Mouse (Mus musculus): ENCODE results near the gene Dexi. TPM values are rescaled to one million over a fixed set of nuclear protein-coding genes. Genes with fewer than 3 reads are reported as not detected.

The Dexi gene
- 2.9 and 6.7 TPM in 2 replicates for polyA plus RNA-seq (2015; fragmentation: Nextera tagmentation; extraction: Ambion mirVana)

- peak within 1 kb of the TSS; percentile 84 for H3K27ac ChIP-seq (ENCODE audit: low read length)
- H3K27me3 ChIP-seq (replicated peaks; ENCODE audit: control insufficient read depth, insufficient read depth, low read length): no peaks in the 10 kb centered on the region
- H3K4me3 ChIP-seq (ENCODE audit: low read length): peak within 1 kb of the TSS; percentile 84
- peak within 1 kb of the TSS; percentile 89 for H3K9ac ChIP-seq (ENCODE audit: low read depth, low read length)
- no peaks in the 10 kb centered on the region for H3K36me3 ChIP-seq (ENCODE audit: control insufficient read depth, insufficient read depth, low read length)
- H3K4me2 ChIP-seq (ENCODE audit: low read depth, low read length): peak within 1 kb of the TSS; percentile 91
- under 1% methylated on average over 56 of the region's 61 CpGs for WGBS
- peak; percentile 95 for ATAC-seq
- peaks cover 31% of the 10 kb centered on the region for H3K4me1 ChIP-seq (ENCODE audit: control insufficient read depth, insufficient read depth, low read length)
- H3K9me3 ChIP-seq (ENCODE audit: control insufficient read depth, low read length): no peaks in the 10 kb centered on the region
Measured at GRCm38 (mm10) chr16:10542698-10543365, at the start of gene Dexi. Gene Dexi (minus strand): TSS chr16:10543054.

GRCm38 (mm10) chr16:10586546-10586945, 43.7 kb upstream of the Dexi start:
- Histone ChIP-seq H3K4me3 (ENCODE audit: low read length) (no peak overlapping the region), H3K9me3 (ENCODE audit: control insufficient read depth, low read length) (no peaks in the 10 kb centered on the region), H3K9ac (ENCODE audit: low read depth, low read length) (no peak overlapping the region), H3K27me3 (replicated peaks; ENCODE audit: control insufficient read depth, insufficient read depth, low read length) (no peaks in the 10 kb centered on the region), H3K27ac (ENCODE audit: low read length) (no peak overlapping the region), H3K4me1 (ENCODE audit: control insufficient read depth, insufficient read depth, low read length) (no peaks in the 10 kb centered on the region), H3K36me3 (ENCODE audit: control insufficient read depth, insufficient read depth, low read length) (no peaks in the 10 kb centered on the region), H3K4me2 (ENCODE audit: low read depth, low read length) (no peak overlapping the region)
- no peak for ATAC-seq
- WGBS: 75% methylated on average over 3 of the region's 3 CpGs

- ATAC-seq: no peak
- 80% methylated on average over 1 of the region's 1 CpGs for WGBS
- no peak overlapping the region for H3K27ac ChIP-seq (ENCODE audit: low read length)
Measured at GRCm38 (mm10) chr16:10585165-10585564, 42.3 kb upstream of the Dexi start.

GRCm38 (mm10) chr16:10581234-10581898, 38.5 kb upstream of the Dexi start:
- Histone ChIP-seq H3K4me3 (ENCODE audit: low read length) (no peak overlapping the region), H3K4me1 (ENCODE audit: control insufficient read depth, insufficient read depth, low read length) (no peaks in the 10 kb centered on the region), H3K36me3 (ENCODE audit: control insufficient read depth, insufficient read depth, low read length) (no peaks in the 10 kb centered on the region), H3K4me2 (ENCODE audit: low read depth, low read length) (no peak overlapping the region), H3K27ac (ENCODE audit: low read length) (no peak overlapping the region), H3K9me3 (ENCODE audit: control insufficient read depth, low read length) (no peaks in the 10 kb centered on the region), H3K27me3 (replicated peaks; ENCODE audit: control insufficient read depth, insufficient read depth, low read length) (no peaks in the 10 kb centered on the region), H3K9ac (ENCODE audit: low read depth, low read length) (no peak overlapping the region)
- WGBS: 75% methylated on average over 2 of the region's 2 CpGs
- ATAC-seq: peak; percentile 92

More at GRCm38 (mm10) chr16:10585165-10585564, 42.3 kb upstream of the Dexi start:
- Histone ChIP-seq H3K4me3 (ENCODE audit: low read length) (no peak overlapping the region), H3K9ac (ENCODE audit: low read depth, low read length) (no peak overlapping the region), H3K4me2 (ENCODE audit: low read depth, low read length) (no peak overlapping the region), H3K36me3 (ENCODE audit: control insufficient read depth, insufficient read depth, low read length) (no peaks in the 10 kb centered on the region), H3K4me1 (ENCODE audit: control insufficient read depth, insufficient read depth, low read length) (no peaks in the 10 kb centered on the region), H3K9me3 (ENCODE audit: control insufficient read depth, low read length) (no peaks in the 10 kb centered on the region), H3K27me3 (replicated peaks; ENCODE audit: control insufficient read depth, insufficient read depth, low read length) (no peaks in the 10 kb centered on the region)

GRCm38 (mm10) chr16:10578376-10578775, 35.5 kb upstream of the Dexi start:
- H3K4me2 ChIP-seq (ENCODE audit: low read depth, low read length): no peak overlapping the region
- H3K27me3 ChIP-seq (replicated peaks; ENCODE audit: control insufficient read depth, insufficient read depth, low read length): no peaks in the 10 kb centered on the region
- H3K9ac ChIP-seq (ENCODE audit: low read depth, low read length): no peak overlapping the region
- no peak overlapping the region for H3K27ac ChIP-seq (ENCODE audit: low read length)
- no peaks in the 10 kb centered on the region for H3K9me3 ChIP-seq (ENCODE audit: control insufficient read depth, low read length)
- H3K36me3 ChIP-seq (ENCODE audit: control insufficient read depth, insufficient read depth, low read length): no peaks in the 10 kb centered on the region
- 49% methylated on average over 1 of the region's 1 CpGs for WGBS
- H3K4me1 ChIP-seq (ENCODE audit: control insufficient read depth, insufficient read depth, low read length): no peaks in the 10 kb centered on the region
- H3K4me3 ChIP-seq (ENCODE audit: low read length): no peak overlapping the region
- ATAC-seq: no peak

GRCm38 (mm10) chr16:10577548-10577947, 34.7 kb upstream of the Dexi start:
- H3K27me3 ChIP-seq (replicated peaks; ENCODE audit: control insufficient read depth, insufficient read depth, low read length): no peaks in the 10 kb centered on the region
- H3K9me3 ChIP-seq (ENCODE audit: control insufficient read depth, low read length): no peaks in the 10 kb centered on the region
- no peak overlapping the region for H3K4me3 ChIP-seq (ENCODE audit: low read length)
- H3K9ac ChIP-seq (ENCODE audit: low read depth, low read length): no peak overlapping the region
- H3K4me1 ChIP-seq (ENCODE audit: control insufficient read depth, insufficient read depth, low read length): no peaks in the 10 kb centered on the region
- H3K4me2 ChIP-seq (ENCODE audit: low read depth, low read length): no peak overlapping the region
- no peak overlapping the region for H3K27ac ChIP-seq (ENCODE audit: low read length)
- no peak for ATAC-seq
- WGBS: 70% methylated on average over 5 of the region's 5 CpGs
- H3K36me3 ChIP-seq (ENCODE audit: control insufficient read depth, insufficient read depth, low read length): no peaks in the 10 kb centered on the region

GRCm38 (mm10) chr16:10575915-10576314, 33.1 kb upstream of the Dexi start:
- ATAC-seq: no peak
- Histone ChIP-seq H3K27ac (ENCODE audit: low read length) (no peak overlapping the region), H3K4me3 (ENCODE audit: low read length) (no peak overlapping the region), H3K4me2 (ENCODE audit: low read depth, low read length) (no peak overlapping the region), H3K9ac (ENCODE audit: low read depth, low read length) (no peak overlapping the region), H3K9me3 (ENCODE audit: control insufficient read depth, low read length) (no peaks in the 10 kb centered on the region), H3K36me3 (ENCODE audit: control insufficient read depth, insufficient read depth, low read length) (no peaks in the 10 kb centered on the region), H3K4me1 (ENCODE audit: control insufficient read depth, insufficient read depth, low read length) (no peaks in the 10 kb centered on the region), H3K27me3 (replicated peaks; ENCODE audit: control insufficient read depth, insufficient read depth, low read length) (no peaks in the 10 kb centered on the region)
- WGBS: 93% methylated on average over 4 of the region's 4 CpGs

- Histone ChIP-seq H3K4me1 (ENCODE audit: control insufficient read depth, insufficient read depth, low read length) (no peaks in the 10 kb centered on the region), H3K9me3 (ENCODE audit: control insufficient read depth, low read length) (no peaks in the 10 kb centered on the region), H3K36me3 (ENCODE audit: control insufficient read depth, insufficient read depth, low read length) (no peaks in the 10 kb centered on the region), H3K4me2 (ENCODE audit: low read depth, low read length) (no peak overlapping the region), H3K9ac (ENCODE audit: low read depth, low read length) (no peak overlapping the region), H3K27ac (ENCODE audit: low read length) (no peak overlapping the region), H3K4me3 (ENCODE audit: low read length) (no peak overlapping the region), H3K27me3 (replicated peaks; ENCODE audit: control insufficient read depth, insufficient read depth, low read length) (no peaks in the 10 kb centered on the region)
- no peak for ATAC-seq
- WGBS: 83% methylated on average over 2 of the region's 2 CpGs
Measured at GRCm38 (mm10) chr16:10574936-10575335, 32.1 kb upstream of the Dexi start.

GRCm38 (mm10) chr16:10571820-10572219, 29.0 kb upstream of the Dexi start:
- 48% methylated on average over 2 of the region's 2 CpGs for WGBS
- no peak overlapping the region for H3K4me2 ChIP-seq (ENCODE audit: low read depth, low read length)
- H3K9ac ChIP-seq (ENCODE audit: low read depth, low read length): no peak overlapping the region
- H3K9me3 ChIP-seq (ENCODE audit: control insufficient read depth, low read length): no peaks in the 10 kb centered on the region
- H3K27ac ChIP-seq (ENCODE audit: low read length): no peak overlapping the region
- H3K4me3 ChIP-seq (ENCODE audit: low read length): no peak overlapping the region
- no peaks in the 10 kb centered on the region for H3K27me3 ChIP-seq (replicated peaks; ENCODE audit: control insufficient read depth, insufficient read depth, low read length)
- no peak for ATAC-seq
- no peaks in the 10 kb centered on the region for H3K36me3 ChIP-seq (ENCODE audit: control insufficient read depth, insufficient read depth, low read length)
- no peaks in the 10 kb centered on the region for H3K4me1 ChIP-seq (ENCODE audit: control insufficient read depth, insufficient read depth, low read length)

Measured in intestine, embryonic 16.5 days (tissue).